Mouse (Mus musculus) heart, postnatal 0 days (tissue): ENCODE data around the gene Prdm16. TPM values are rescaled to one million over a fixed set of nuclear protein-coding genes. Genes with fewer than 3 reads are reported as not detected.

ENCODE experiments used
- ATAC-seq: fragments of 200-750 bp; cut with Nextera tagmentation; 2 replicates; pipeline ENCODE4 v1.8.0; 2017; ENCODE audit warnings: low read depth, moderate number of reproducible peaks, moderate library complexity; ENCODE audit not compliant: insufficient read depth
- DNase-seq: peaks from one replicate; pipeline ENCODE4 v3.0.0-alpha.2; 2016; ENCODE audit warnings: low spot score
- H3K27ac ChIP-seq: fragments of 300-500 bp; sonication (generic); 2 replicates; pipeline ENCODE4 v1.5.1; 2014; ENCODE audit warnings: low read depth, mild to moderate bottlenecking
- H3K27me3 ChIP-seq: fragments of 300-500 bp; sonication (generic); 2 replicates; pipeline ENCODE4 v1.6.1; 2014; ENCODE audit warnings: low read length, mixed read lengths; ENCODE audit not compliant: control insufficient read depth, insufficient read depth
- H3K36me3 ChIP-seq: fragments of 300-500 bp; sonication (generic); replicated peaks from 2 replicates; pipeline ENCODE4 v1.6.1; 2014; ENCODE audit warnings: low read length, mixed read lengths; ENCODE audit not compliant: control insufficient read depth, insufficient read depth
- H3K4me1 ChIP-seq: fragments of 300-500 bp; sonication (generic); 2 replicates; pipeline ENCODE4 v1.6.1; 2014; ENCODE audit warnings: antibody characterized with exemption; ENCODE audit not compliant: control insufficient read depth, insufficient read depth
- H3K4me2 ChIP-seq: fragments of 300-500 bp; sonication (generic); 2 replicates; pipeline ENCODE4 v1.6.1; 2014; ENCODE audit warnings: low read depth, mild to moderate bottlenecking, low read length, moderate library complexity
- H3K4me3 ChIP-seq: fragments of 300-500 bp; sonication (generic); 2 replicates; pipeline ENCODE4 v1.5.1; 2014; ENCODE audit warnings: low read depth, low read length
- H3K9ac ChIP-seq: fragments of 300-500 bp; sonication (generic); replicated peaks from 2 replicates; pipeline ENCODE4 v1.6.1; 2014; ENCODE audit warnings: low read depth, low read length, mixed read lengths
- H3K9me3 ChIP-seq: fragments of 300-500 bp; sonication (generic); replicated peaks from 2 replicates; pipeline ENCODE4 v1.6.1; 2016; ENCODE audit warnings: low read length; ENCODE audit not compliant: control insufficient read depth
- CTCF ChIP-seq: IDR thresholded peaks from 2 replicates; pipeline ENCODE4 v1.5.1; 2016; ENCODE audit warnings: antibody characterized with exemption, control low read depth, low read depth
- EP300 ChIP-seq: IDR thresholded peaks from 2 replicates; pipeline ENCODE4 v1.6.1; 2016; ENCODE audit warnings: antibody characterized with exemption, low read depth
- WGBS: fragments of 180-500 bp; shearing (Covaris S2); extraction: QIAGEN DNeasy Blood & Tissue Kit; methylation state at CpG from one replicate; pipeline ENCODE4 v1.1.7; 2014; 5-methylcytosine and 5-hydroxymethylcytosine counted together
- polyA plus RNA-seq: library from polyadenylated mRNA; unstranded; fragments of >200 nt; fragmentation: Nextera tagmentation; extraction: Ambion mirVana; gene quantifications from 2 replicates; pipeline ENCODE4 v1.2.1, GENCODE M21; 2015
- total RNA-seq: library from RNA; depleted of rRNA; stranded (reverse); fragments of >200 nt; gene quantifications from 2 replicates; pipeline ENCODE4 v1.2.3, GENCODE M21; 2014; ENCODE audit warnings: low replicate concordance

Prdm16 gene
- total and polyA plus RNA-seq, 2 experiments from 2014 or later = 9.3 to 14.7 TPM

GRCm38 (mm10) chr4:154592562-154592961 lies 44.1 kb downstream of the Prdm16 start:
- Histone ChIP-seq H3K4me2 (no peak overlapping the region), H3K4me1 (peaks cover 22% of the 10 kb centered on the region), H3K9ac (no peak overlapping the region), H3K4me3 (no peak overlapping the region), H3K9me3 (no peaks in the 10 kb centered on the region), H3K27ac (no peak overlapping the region; the same call in 1 of the 2 replicates), H3K27me3 (no peaks in the 10 kb centered on the region), H3K36me3 (no peaks in the 10 kb centered on the region)
- TF ChIP-seq CTCF (no peak), EP300 (no peak)
- DNase-seq (no peak), ATAC-seq (peak; percentile 64; the same call in 1 of the 2 replicates)
- WGBS = 50% methylated on average over 13 of the region's 13 CpGs

DNA sequence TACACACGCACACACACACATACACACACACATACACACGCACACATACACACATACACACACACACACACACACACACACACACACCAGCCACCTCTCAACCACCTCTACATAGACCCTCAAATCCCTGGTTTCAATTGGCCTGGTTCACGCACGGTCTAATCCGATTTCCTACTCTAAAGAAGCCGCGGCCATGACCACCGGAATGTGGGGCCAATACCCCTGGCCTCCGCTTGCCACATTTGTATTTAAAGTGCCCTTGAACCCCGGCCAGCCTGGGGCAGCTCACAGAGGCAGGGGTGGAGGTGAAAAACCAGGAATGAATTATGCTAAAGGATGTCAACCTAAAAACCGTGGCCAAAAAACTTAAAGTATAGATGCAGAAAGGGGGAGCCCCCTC lies 45.8 kb downstream of the Prdm16 start:
- H3K9me3 ChIP-seq = no peaks in the 10 kb centered on the region
- H3K4me3 ChIP-seq = no peak overlapping the region
- WGBS = 89% methylated on average over 10 of the region's 11 CpGs
- H3K4me2 ChIP-seq = no peak overlapping the region
- H3K27ac ChIP-seq = no peak overlapping the region
- no peaks in the 10 kb centered on the region for H3K36me3 ChIP-seq
- TF ChIP-seq EP300 (no peak), CTCF (no peak)
- DNase-seq (no peak), ATAC-seq (no peak)
- H3K4me1 ChIP-seq = peaks cover 27% of the 10 kb centered on the region
- no peak overlapping the region for H3K9ac ChIP-seq
- no peaks in the 10 kb centered on the region for H3K27me3 ChIP-seq

- H3K36me3 ChIP-seq = no peaks in the 10 kb centered on the region
- H3K4me2 ChIP-seq = no peak overlapping the region
- H3K27me3 ChIP-seq = no peaks in the 10 kb centered on the region
- TF ChIP-seq EP300 (no peak), CTCF (no peak)
- peaks cover 45% of the 10 kb centered on the region for H3K4me1 ChIP-seq
- no peaks in the 10 kb centered on the region for H3K9me3 ChIP-seq
- 72% methylated on average over 11 of the region's 11 CpGs for WGBS
- H3K27ac ChIP-seq = peak overlapping the region; percentile 67
- 0 out of 2 replicates have a peak overlapping the region, but pooled peaks have one; percentile 31 for H3K9ac ChIP-seq
- ATAC-seq (no peak), DNase-seq (no peak)
- H3K4me3 ChIP-seq = no peak overlapping the region
Observed at GRCm38 (mm10) chr4:154586334-154586733, 50.3 kb downstream of the Prdm16 start.

DNA sequence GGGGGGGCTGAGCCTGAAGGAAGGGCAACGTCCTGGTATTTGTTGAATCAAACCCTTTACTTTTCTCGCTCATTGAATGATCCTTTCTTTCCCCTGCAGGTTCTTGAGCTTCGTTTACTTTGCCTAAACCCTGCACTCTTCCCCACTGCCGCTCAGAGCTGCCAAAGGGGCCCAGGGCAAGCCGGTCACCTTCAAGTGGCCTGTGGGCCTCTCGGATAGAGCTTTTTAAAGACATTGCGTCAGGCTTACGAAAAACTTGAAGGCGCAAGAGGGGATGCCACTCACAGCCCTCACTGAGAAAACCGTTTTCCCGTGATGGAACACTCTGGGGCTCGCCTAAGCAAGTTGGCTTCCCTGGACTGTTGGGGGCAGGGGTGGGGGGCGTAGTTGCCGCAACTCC lies 50.9 kb downstream of the Prdm16 start:
- Histone ChIP-seq H3K27me3 (no peaks in the 10 kb centered on the region), H3K9ac (0 out of 2 replicates have a peak overlapping the region, but pooled peaks have one; percentile 31), H3K36me3 (no peaks in the 10 kb centered on the region), H3K4me3 (no peak overlapping the region), H3K4me1 (peaks cover 50% of the 10 kb centered on the region), H3K9me3 (no peaks in the 10 kb centered on the region), H3K4me2 (no peak overlapping the region), H3K27ac (peak overlapping the region; percentile 67)
- peak; percentile 39 for DNase-seq
- no peak for TF ChIP-seq CTCF
- TF ChIP-seq EP300 = no peak
- WGBS = 53% methylated on average over 14 of the region's 14 CpGs
- ATAC-seq = peak; percentile 19; the same call in 1 of the 2 replicates

GRCm38 (mm10) chr4:154583712-154584111 lies 53.0 kb downstream of the Prdm16 start:
- no peaks in the 10 kb centered on the region for H3K36me3 ChIP-seq
- no peak for DNase-seq
- no peak overlapping the region for H3K9ac ChIP-seq
- H3K9me3 ChIP-seq = no peaks in the 10 kb centered on the region
- no peak for ATAC-seq
- WGBS = 88% methylated on average over 13 of the region's 13 CpGs
- TF ChIP-seq CTCF (no peak), EP300 (no peak)
- no peaks in the 10 kb centered on the region for H3K27me3 ChIP-seq
- H3K4me3 ChIP-seq = no peak overlapping the region
- peaks cover 54% of the 10 kb centered on the region for H3K4me1 ChIP-seq
- no peak overlapping the region for H3K27ac ChIP-seq
- no peak overlapping the region for H3K4me2 ChIP-seq

GRCm38 (mm10) chr4:154582607-154583236 lies 54.0 kb downstream of the Prdm16 start:
- Histone ChIP-seq H3K27ac (0 out of 2 replicates have a peak overlapping the region, but pooled peaks have one; percentile 55), H3K4me1 (peaks cover 46% of the 10 kb centered on the region), H3K4me2 (no peak overlapping the region), H3K9ac (no peak overlapping the region), H3K9me3 (no peaks in the 10 kb centered on the region), H3K4me3 (no peak overlapping the region), H3K27me3 (no peaks in the 10 kb centered on the region), H3K36me3 (no peaks in the 10 kb centered on the region)
- no peak for DNase-seq
- TF ChIP-seq EP300 (no peak), CTCF (no peak)
- WGBS = 90% methylated on average over 21 of the region's 21 CpGs
- no peak for ATAC-seq
